Mouse (Mus musculus) c-Kit-positive CD71-negative TER-119-negative erythroid progenitor cells, embryonic 14.5 days (primary cell): ENCODE results near the gene Nxpe5.
"Not testable (repeated sequence)": the region's sequence is repeated elsewhere in the genome, so short reads cannot be mapped to it uniquely, and the experiment has no call there.

ENCODE experiments used
- DNase-seq: peaks from one replicate; pipeline ENCODE4 v3.0.0-alpha.2; 2013; ENCODE audit warnings: low read depth

Nxpe5 gene

DNA sequence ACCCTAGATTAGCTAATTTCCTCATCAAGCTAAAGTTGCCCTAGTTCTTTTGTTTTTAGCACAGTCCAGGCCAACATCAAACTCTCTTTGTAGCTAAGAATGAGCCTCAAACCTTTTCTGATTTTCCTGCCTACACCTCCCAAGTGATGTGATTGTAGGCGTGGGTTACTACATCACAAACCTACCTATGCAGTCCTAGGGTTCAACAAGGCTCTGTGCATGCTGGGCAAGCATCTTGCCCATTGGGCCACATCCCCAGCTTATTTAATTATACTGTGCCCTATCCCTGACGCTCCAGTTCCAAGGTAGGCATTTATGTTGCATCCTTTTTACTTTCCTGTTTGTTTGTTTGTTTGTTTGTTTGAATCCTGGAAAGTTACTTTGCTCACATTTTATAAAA, at the start of gene Nxpe5:
Nxpe5 (plus strand) TSS at position 199 of the 400 bp plus-strand sequence.
- DNase-seq = no peak

DNA sequence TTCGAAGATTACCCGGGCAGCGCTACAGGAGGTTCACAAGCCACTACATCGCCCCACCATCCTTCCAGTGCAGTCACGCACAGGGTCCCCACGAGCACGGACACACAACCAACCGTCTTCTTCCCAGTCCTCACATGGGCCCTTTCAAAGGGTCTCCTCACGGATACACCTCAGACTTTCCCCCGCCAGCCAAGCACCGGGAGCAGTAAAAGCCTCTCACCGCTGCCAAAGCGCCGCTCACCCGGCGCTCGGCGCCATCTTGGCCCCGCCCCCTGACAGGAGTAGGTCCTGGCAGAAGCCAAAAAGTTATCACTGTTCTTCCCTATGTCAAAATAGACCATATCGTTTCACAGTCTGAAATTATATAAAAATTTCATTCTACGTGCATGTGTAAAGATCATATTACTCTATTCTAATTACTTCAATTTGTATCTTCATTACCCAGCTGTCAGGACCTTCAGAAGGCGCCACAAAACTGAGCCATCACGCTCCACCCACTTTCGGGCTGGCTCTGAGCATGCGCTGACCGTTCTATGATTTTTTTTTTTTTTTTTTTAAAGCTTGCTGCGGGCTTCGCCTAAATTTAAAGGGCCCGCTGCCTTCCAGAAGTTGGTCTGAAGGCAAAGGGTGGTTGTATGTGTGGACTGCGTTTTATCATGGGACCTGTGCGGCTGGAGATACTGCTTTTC, 38.6 kb upstream of the Nxpe5 start, which contains the start of the genes Taf6 and Cnpy4:
Taf6 (minus strand) TSS at position 502 of the 689 bp plus-strand sequence.
Cnpy4 (plus strand) TSS at position 536 of the 689 bp plus-strand sequence.
- peak; percentile 73 for DNase-seq

DNA sequence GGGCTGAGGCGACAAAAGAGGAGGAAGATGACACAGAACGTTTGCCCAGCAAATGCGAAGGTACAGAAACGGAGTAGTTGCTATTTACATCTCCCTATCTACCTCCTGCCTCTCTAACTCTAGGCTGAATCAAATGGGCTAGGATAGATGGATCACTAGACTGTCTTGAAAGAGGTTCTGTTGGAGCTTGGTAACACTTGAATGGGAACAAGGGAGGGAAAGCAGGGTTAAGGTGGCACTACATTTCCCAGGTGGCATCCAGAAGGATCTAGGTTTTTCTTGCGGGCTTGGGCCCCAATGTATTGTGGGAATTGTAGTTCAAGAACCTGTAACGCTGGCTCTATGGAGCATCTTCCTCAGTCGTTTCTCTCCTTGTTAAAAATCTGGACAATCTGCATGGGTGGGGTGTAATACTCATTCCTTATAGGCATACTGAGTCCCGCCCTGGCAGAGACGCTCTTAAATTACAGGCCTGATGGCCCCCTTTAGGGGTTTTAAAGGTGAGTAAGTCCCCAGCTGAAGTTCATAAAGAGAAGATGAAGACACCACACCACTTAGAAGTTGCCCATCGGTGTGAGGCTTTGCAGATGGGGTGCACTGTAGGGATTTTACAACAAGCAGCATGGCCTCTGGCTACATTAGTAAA, 37.9 kb upstream of the Nxpe5 start:
- DNase-seq = peak; percentile 66

DNA sequence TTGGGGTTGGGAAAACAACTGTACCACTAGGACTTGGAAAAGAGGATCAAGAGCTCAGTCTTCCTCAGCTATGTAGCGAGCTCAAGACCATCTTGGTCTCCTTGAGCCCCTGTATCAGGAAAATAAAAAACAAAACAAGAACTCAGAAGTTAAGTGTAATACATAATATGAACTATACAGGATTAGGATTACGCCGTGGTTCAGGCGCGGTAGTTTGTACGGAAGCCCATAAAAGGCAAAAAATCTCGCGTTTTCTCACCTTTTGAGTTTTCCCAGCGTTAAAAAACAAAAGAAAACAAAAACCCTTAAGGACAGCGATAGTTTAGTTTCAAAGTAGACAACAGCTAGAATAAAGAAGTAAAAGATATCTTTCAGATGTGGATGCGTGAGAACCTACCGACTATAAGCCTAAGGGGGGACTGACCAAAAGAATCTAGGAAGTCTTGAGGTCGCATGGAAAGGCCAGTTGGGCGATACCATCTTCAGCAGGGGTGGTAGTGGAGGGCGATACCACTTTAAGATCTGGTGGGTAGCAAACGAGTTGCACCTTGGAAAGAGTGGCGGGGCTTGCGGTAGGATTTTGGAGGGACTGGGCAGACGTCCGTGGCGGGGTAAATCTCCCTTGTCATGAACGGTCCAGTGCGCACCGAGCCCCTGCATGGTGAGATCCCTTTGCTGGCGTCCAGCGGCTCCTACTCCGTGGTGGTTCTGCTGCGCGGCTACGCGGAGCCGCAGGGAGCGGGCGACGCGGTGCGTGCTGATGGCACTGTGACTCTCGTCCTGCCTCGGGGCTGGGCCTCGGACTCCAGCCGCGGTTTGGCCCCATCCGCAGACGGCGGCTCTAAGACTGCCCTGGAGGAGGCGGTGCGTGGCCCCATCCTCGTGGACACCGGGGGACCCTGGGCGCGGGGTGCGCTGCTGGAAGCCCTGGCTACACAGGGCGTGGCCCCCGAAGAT, 31.6 kb upstream of the Nxpe5 start, which contains the start of gene Mblac1:
Mblac1 (plus strand) TSS at position 544 of the 957 bp plus-strand sequence.
- peak; percentile 80 for DNase-seq

DNA sequence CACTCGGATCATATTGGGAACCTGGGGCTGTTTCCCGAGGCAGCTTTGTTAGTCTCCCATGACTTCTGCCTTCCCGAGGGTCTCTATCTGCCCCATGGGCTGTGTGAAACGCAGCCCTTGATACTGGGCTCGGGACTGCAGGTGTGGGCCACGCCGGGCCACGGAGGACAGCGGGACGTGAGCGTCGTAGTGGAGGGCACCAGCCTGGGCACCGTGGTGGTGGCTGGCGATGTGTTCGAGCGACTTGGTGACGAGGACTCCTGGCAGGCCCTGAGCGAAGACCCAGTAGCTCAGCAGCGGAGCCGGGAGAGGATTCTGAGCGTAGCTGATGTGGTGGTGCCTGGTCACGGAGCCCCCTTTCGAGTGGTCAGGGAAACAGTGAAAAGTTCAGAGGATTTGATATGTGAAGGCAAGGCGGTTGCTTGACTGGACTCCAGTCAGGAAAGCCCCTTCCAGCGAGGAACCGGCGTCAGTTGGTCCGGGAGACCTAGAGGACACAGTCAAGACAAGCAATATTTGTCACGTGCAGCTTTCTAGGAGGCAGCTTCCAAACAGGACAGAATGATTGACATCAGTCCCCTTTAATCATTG, 30.8 kb upstream of the Nxpe5 start:
- no peak for DNase-seq

DNA sequence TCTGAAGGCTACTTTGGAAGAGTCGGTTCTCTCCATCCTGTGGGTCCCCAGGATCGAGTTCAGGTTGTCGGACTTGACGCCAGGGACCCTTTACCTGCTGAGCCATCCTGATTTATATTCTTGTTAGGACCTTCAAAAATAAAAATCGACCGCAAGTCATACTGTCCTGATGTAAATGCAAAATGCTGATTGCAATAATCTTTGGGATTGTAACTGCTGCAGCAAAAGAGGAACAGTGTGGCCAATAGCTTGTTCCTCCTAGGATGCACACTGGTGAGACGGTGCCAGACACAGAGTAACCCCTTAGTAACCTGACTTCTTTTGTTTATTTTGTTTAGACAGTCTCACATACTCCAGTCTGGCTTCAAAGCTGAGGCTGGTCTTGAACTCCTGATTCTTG, 30.2 kb upstream of the Nxpe5 start:
- DNase-seq = no peak

DNA sequence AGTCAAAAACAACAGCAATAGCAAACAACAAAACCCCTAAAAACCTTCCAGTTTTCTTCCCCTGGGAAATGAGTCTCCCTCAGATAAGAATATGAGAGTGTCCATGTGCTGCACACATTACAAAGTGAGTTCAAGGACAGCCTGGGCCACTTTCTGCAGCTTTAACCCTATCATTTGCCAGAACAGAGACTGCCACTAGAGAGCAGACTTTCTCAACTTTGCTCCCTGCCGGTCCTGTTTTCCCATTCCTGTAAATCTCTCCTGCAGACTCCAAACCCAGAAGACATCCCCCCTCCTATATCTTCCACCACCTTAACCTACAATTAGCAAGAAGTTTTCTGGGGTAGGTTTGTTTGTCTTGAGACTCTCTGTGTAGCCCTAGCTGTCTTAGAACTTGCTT, 26.1 kb upstream of the Nxpe5 start:
- DNase-seq = no peak

DNA sequence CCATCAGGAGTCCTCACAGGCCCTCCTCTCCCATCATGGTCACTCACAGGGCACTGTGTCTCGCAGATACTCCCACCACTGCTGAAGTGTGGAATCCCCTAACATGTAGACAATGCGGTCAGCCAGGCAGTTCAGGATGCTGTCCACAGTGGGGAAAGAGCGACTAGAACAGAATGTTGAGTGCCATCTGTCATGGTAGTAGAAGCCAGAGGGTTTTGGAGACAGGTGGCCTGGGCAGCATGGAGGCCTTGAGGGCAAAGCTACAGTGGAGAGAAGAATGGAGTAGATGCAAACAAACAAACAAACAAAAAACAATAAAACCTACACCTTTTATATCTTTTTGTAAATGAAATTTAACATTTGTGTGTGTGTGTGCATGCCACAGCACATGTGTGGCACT, 23.6 kb upstream of the Nxpe5 start:
- no peak for DNase-seq

DNA sequence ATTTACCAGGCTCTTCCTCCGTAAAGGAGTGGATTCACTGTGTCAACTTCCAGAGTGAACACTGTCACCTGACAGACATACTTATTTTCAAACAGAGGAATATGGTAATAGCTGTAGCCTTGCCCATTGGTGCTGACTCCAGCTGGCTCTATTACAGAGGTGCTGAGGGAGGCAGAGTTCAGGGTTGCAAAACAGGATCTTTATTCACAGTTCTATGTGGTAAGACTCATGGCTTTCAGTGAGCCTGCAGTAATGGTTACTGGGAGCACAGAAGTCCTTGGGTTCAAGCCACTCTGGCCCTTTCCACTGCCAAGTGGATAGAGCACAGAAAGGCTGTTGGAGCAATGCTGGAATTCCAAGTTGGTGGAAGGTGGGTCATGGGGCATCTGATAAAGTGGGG, 18.4 kb upstream of the Nxpe5 start:
- no peak for DNase-seq

DNA sequence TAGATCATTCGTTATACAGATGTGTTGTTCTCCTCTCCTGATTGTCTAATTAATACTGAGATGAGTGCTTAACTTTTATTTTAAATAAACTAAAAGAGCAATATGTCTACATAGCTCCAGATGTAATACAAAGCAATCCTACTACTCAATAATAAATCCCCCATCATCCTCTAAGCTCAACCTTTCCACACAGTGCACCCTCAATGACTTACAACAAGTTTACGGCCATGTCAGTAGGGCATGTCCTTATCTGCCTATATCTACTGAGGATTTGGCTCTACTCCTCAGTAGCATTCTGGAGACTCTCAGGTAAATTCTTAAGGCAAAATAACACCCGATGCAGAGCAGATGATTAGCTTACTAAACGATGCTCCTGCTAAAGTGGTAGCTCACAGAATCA, 17.8 kb upstream of the Nxpe5 start:
- DNase-seq = no peak

DNA sequence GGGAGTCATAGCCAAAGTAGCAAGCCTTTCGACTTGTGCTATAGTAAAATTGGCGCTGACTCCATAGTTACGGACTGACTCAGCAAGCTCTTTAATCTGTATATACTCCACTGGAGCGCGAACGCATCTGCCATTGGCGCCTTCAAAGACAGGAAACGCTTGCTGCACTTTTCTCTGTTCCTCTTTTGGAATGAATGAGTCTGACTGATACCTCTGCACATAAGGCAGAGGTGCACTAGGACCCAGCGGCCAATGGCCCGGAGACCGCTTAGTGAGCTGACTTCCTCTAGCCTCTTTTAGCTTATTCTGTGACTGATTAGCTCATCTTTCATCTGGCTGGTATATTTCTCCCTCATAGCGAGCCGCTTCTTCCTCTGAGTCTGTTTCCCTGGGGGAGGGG, 9.1 kb upstream of the Nxpe5 start:
- DNase-seq = not testable (repeated sequence)

DNA sequence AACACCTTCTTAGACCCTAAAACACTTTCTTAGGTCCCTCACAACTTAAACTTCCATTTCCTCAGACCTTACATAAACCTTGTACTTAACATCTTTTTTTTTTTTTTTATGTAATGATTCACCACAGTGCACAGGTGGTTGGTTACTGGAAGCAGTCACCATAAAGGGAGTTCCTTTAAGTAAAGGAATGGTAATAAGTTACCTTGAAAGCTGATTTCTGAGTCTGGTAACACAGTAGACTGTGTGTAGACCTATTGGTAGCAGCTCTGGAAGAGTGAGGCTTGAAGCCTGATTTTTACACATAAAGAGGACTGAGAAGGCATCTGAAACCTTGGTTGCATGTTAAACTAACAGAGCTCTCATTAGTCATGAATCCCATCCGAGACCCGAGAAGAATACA, 5.8 kb upstream of the Nxpe5 start:
- DNase-seq = no peak

DNA sequence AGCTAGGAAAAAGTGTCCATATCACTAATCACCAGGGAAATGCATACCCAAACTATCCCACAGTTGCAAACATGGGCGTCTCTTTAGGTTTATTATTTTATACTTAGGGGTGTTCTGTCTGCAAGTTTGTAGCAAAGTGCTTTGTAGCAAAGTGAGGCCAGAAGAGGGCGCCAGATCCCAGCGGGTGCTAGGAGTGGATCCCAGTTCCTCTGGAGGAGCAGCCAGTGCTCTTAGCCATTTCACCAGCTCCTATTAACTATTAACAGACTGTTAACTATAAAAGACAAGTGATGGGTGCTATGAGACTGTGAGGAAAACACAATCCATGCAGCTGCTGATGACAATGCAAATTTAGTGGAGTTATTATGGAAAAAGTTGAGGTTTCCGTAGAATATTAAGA, 3.6 kb upstream of the Nxpe5 start:
- DNase-seq = peak; percentile 91

DNA sequence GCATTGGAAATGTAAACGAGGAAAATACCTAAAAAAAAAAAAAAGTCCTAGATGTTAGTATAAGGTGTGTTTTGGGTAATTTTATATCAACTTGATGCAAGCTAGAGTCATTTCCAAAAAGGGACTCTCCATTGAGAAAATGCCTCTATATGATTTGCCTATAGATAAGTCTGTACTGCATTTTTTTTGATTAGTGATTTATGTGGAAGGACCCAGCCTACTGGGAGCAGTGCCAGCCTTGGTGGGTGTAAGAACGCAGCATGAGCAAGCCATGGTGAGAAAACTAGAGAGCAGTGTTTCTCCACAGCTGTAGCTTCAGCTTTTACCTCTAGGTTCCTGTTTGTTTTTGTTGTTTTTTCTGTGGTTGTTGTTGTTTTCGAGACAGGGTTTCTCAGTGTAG, 2.4 kb upstream of the Nxpe5 start:
- DNase-seq = no peak

DNA sequence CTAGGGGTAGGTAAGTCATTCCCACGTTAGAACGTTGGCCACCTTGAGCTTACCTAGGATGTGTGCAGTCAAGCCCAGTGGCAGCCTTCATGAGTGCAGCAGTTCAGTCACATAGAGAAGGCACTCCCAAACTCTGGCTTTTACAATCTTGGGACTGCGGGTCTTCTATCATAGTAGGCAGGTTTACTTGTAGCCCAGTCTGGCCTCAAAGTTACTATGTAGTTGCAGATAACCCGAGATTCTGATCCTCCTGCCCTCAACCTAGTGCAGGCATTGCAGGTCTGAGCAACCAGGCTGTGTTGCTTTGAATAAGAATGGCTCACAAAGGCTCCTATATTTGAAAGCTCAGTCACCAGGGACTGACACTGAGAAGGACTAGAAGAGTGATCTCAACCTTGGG, 793 bp downstream of the Nxpe5 start:
- DNase-seq = no peak

DNA sequence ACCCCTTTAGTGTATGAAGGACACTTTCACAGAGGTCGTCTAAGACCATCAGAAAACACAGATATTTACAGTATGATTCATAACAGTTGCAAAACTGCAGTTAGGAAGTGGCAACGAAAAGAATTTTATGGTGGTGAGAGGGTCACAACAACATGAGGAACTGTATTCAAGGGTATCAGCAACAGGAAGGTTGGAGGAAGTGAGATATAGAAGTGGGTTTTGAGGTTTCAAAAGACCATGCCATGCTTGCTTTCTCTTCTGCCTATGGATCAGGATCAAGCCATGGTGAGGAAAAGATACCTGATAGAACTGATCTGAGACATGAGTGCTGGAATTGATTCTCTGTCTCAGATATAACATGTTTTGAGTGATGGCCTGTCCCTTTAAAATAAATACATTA, 1.7 kb downstream of the Nxpe5 start:
- DNase-seq = peak; percentile 71

DNA sequence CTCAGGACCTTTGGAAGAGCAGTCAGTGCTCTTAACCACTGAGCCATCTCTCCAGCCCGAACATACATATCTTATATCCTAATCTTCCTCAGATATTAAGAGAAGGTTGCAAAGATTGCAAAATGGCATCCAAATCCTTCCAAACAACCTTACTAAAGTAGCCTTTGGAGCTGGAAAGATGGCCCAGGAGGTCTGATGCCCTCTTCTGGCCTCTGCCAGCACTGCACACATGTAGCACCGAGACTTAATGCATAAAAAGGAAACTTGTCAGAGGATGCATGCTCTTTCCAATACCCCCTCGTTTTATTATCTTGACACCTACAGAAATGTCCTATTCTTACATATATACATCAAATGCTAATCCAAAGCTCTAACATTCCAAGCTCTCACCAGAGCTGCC, 2.3 kb downstream of the Nxpe5 start:
- DNase-seq = peak; percentile 44

DNA sequence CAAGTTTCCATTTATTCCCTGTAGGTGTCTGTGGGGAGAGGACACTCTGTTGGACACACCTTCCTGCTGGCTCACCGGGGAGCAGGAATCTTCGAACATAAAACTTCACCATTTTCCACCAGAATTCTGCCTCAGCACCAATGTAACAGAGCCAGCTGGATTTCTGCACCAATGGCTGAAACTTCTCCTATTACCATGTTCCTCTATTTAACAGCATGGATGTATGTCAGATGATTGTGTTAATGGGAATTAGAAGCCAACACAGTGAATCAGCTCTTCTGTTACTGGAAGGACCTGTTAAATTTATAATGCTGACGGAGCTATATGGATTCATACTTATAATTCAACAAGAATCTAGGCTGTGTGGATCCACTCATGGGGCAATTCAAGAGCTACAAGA, 3.8 kb downstream of the Nxpe5 start:
- DNase-seq = no peak

DNA sequence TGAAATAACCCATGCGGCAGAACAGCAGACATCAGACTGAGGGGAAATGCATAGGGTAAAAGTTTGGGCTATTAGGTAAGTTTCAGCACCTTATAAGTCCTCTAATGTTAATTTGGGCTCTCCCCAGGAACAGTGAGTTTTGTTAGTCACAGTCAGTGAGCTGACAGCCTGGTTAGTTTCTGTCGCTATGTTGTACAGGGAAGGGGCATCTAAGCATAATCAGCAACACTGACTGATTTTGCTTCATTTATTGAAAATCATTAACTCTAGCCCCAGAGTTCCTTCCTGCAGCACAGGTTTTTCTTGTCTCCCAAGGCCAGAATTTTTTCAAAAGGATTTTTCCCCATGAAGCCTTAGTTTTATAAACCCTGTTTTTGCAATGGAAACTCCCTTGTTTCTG, 8.1 kb downstream of the Nxpe5 start:
- DNase-seq = no peak

DNA sequence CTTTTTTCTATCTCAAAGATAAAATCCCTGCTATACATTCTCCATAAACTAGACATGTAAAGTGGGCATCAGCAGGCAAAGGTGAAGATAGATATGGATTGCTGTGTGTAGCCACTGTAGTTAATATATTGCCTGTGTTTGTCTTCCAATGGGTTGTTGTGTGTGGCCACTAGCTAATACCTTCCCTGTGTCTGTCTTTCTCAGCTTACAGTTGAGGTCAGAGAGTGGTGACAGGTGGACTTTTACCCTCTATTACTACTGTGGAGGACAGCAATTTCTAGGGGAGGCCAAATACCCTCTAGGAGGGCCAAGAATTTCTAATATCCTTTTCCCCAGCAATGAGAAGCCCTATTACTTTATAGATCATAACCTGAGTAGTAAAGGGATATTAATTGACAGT, 8.5 kb downstream of the Nxpe5 start:
- no peak for DNase-seq

DNA sequence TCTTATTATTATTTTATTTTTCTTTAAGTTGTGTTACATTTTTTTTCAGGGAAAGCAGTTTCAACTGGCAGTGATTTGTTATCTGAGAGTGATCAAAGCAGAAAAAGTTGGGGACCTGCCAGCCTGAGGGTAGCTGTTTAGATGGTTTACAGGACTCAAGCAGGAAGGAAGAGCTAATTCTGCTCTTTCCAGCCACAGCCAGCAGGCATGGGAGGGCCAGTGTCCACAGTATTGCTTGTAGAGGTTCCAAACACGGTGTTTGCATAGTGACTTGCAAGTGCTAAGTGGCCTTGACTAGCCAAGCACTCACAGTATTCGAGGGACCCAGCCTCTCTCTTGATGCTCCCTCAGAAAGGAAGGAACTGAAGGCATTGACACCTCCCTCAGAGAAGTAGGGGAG, 15.8 kb downstream of the Nxpe5 start:
- no peak for DNase-seq

DNA sequence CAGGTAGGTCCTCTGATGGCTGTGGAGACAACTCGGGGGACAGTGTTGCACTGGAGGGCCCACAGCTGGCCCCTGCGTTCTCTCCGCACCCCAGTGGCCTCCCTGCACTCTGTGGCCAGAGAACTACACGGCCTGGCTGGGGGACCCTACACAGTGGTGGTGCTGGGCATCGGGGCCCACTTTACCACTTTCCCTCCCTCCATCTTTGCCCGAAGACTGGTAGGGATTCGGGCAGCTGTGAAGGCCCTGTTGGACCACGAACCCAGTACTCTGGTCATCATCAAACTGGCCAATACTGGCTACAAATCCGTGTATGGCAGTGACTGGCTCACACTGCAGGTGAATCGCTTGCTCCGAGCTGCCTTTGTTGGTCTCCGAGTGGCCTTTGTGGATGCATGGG, 25.4 kb downstream of the Nxpe5 start:
- DNase-seq = no peak
